Mouse (Mus musculus) frontal cortex, adult 2 months (tissue): Measurements from ENCODE around the gene Mdc1. TPM values are rescaled to one million over a fixed set of nuclear protein-coding genes. Genes with fewer than 3 reads are reported as not detected.
A peak's percentile ranks its signal among the peaks of the same experiment; 100 is the strongest.

Experiments used
- DNase-seq, 2 experiments: peaks; one replicate each; pipeline ENCODE4 v3.0.0; 2022; ENCODE audit warnings: low spot score in 1 of 2; ENCODE audit errors: extremely low spot score in 1 of 2
- polyA plus RNA-seq: library from polyadenylated mRNA; depleted of rRNA; stranded (reverse); fragments of >200 nt; gene quantifications from 2 replicates; pipeline ENCODE4 v1.2.3, GENCODE M21; 2012; rRNA removed

Mdc1 gene
- polyA plus RNA-seq, result 9.9 and 11.0 TPM in 2 replicates

GRCm38 (mm10) chr17:35841076-35841950, at the start of gene Mdc1:
Mdc1 (plus strand) TSS chr17:35841515.
- DNase-seq, result peak; percentile 100

GRCm38 (mm10) chr17:35792837-35793236, 48.5 kb upstream of the Mdc1 start:
- DNase-seq, result no peak

- no peak for DNase-seq
Measured at GRCm38 (mm10) chr17:35795099-35795498, 46.2 kb upstream of the Mdc1 start.

- DNase-seq, result no peak
Measured at GRCm38 (mm10) chr17:35795656-35796055, 45.7 kb upstream of the Mdc1 start.

- no peak for DNase-seq
Measured at GRCm38 (mm10) chr17:35796835-35797234, 44.5 kb upstream of the Mdc1 start.

GRCm38 (mm10) chr17:35800905-35801304, 40.4 kb upstream of the Mdc1 start:
- no peak for DNase-seq

GRCm38 (mm10) chr17:35803020-35803419, 38.3 kb upstream of the Mdc1 start:
- DNase-seq, result no peak

GRCm38 (mm10) chr17:35803858-35804399, 37.4 kb upstream of the Mdc1 start:
- no peak for DNase-seq

- DNase-seq, result no peak
Measured at GRCm38 (mm10) chr17:35808073-35808472, 33.2 kb upstream of the Mdc1 start.

- DNase-seq, result no peak
Measured at GRCm38 (mm10) chr17:35809395-35809794, 31.9 kb upstream of the Mdc1 start.

- DNase-seq, result no peak
Measured at GRCm38 (mm10) chr17:35810900-35811648, 30.2 kb upstream of the Mdc1 start.

- no peak for DNase-seq
Measured at GRCm38 (mm10) chr17:35812307-35812706, 29.0 kb upstream of the Mdc1 start.

GRCm38 (mm10) chr17:35812736-35813135, 28.6 kb upstream of the Mdc1 start:
- no peak for DNase-seq

- peak in 1 of 2 experiments; percentile 68 for DNase-seq
Measured at GRCm38 (mm10) chr17:35813245-35813647, 28.1 kb upstream of the Mdc1 start.

GRCm38 (mm10) chr17:35813653-35814052, 27.7 kb upstream of the Mdc1 start:
- DNase-seq, result no peak

- no peak for DNase-seq
Measured at GRCm38 (mm10) chr17:35814678-35815077, 26.6 kb upstream of the Mdc1 start.

GRCm38 (mm10) chr17:35815836-35816235, 25.5 kb upstream of the Mdc1 start:
- DNase-seq, result no peak

GRCm38 (mm10) chr17:35816686-35817085, 24.6 kb upstream of the Mdc1 start:
- DNase-seq, result no peak

- DNase-seq, result no peak
Measured at GRCm38 (mm10) chr17:35817226-35817625, 24.1 kb upstream of the Mdc1 start.

GRCm38 (mm10) chr17:35820111-35820510, 21.2 kb upstream of the Mdc1 start:
- no peak for DNase-seq
